Mouse (Mus musculus): ENCODE data around the gene Esf1.

DNA sequence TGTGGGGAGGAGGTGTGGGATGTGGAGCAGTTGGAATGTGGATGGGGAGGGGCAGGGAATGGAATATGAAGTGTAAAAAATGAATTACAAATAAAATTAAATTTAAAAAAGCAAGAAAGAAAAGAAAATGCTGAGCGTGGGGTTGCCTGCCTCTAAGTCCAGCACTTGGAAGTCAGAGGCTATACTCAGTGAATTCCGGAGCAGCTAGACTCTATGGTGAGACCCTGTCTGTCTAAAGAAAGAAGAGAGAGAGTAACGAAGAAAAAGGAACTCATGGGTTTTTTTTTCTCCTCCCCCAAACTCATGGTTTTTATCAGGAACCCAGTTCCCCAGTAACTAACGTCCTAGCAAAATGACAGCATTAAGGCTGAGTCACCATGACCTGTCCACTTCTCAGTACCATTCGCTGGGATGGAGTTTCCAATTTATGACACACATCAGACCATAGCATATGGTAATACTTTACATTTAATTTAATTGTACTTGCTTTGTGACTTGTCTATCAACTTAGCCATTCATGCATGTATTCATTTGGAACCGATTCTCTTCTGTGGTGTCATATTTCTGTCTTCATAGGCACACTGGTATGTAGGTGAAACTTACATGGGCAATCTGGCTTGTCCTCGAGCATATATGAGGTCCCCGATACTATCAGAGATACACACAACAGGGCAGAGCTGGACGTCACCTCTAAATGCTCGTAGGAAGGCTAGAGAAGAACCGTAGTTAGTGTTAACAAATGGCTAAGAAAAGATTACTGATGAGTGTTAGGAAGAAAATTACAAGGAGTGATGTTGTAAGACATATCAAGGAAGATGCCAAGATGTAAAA lies 89.4 kb downstream of the Esf1 start:
- TF ChIP-seq POLR2A (IDR thresholded peaks at IDR 0.05; ENCODE audit: borderline replicate concordance, control insufficient read depth, low read depth, low read length), result no peak
- no peak for TF ChIP-seq CTCF (IDR thresholded peaks at IDR 0.05; ENCODE audit: control insufficient read depth, insufficient read depth, low read length)
